Mouse (Mus musculus) liver, adult 2 months (tissue): ENCODE data around the gene Vim. TPM values are rescaled to one million over a fixed set of nuclear protein-coding genes. Genes with fewer than 3 reads are reported as not detected.

Experiments
- DNase-seq: peaks from one replicate; pipeline ENCODE4 v3.0.0-alpha.2; 2011; ENCODE audit warnings: low read depth, low spot score; ENCODE audit errors: extremely low read depth
- H3K27ac ChIP-seq: fragments of 200-500 bp; replicated peaks from 2 replicates; pipeline ENCODE4 v1.5.1; 2012; ENCODE audit warnings: low read depth, mild to moderate bottlenecking, control low read depth, inconsistent platforms, low read length; ENCODE audit not compliant: insufficient read depth
- H3K27me3 ChIP-seq: fragments of 200-500 bp; 2 replicates; pipeline ENCODE4 v1.6.1; 2012; ENCODE audit warnings: mild to moderate bottlenecking, moderate library complexity, low read length, inconsistent platforms; ENCODE audit not compliant: control insufficient read depth, insufficient read depth
- H3K36me3 ChIP-seq: fragments of 200-500 bp; 2 replicates; pipeline ENCODE4 v1.6.1; 2012; ENCODE audit warnings: low read length, inconsistent platforms; ENCODE audit not compliant: control insufficient read depth, insufficient read depth
- H3K4me1 ChIP-seq: fragments of 200-500 bp; 2 replicates; pipeline ENCODE4 v1.6.1; 2011; ENCODE audit warnings: low read length; ENCODE audit not compliant: control insufficient read depth, insufficient read depth
- H3K4me3 ChIP-seq: fragments of 200-500 bp; 2 replicates; pipeline ENCODE4 v1.5.1; 2011; ENCODE audit warnings: low read depth, mild to moderate bottlenecking, control low read depth, low read length, moderate library complexity; ENCODE audit not compliant: insufficient read depth
- H3K79me2 ChIP-seq: fragments of 200-500 bp; 2 replicates; pipeline ENCODE4 v1.6.1; 2012; ENCODE audit warnings: inconsistent platforms, mild to moderate bottlenecking, low read length, moderate library complexity; ENCODE audit not compliant: control insufficient read depth, insufficient read depth
- H3K9ac ChIP-seq: fragments of 200-500 bp; 2 replicates; pipeline ENCODE4 v1.6.1; 2012; ENCODE audit warnings: low read depth, mild to moderate bottlenecking, control low read depth, inconsistent platforms, low read length
- CTCF ChIP-seq: fragments of 200-500 bp; IDR thresholded peaks from 2 replicates; pipeline ENCODE4 v1.5.1; 2011; ENCODE audit warnings: low read depth, low read length, control low read depth
- POLR2A ChIP-seq: fragments of 200-500 bp; IDR thresholded peaks from 2 replicates; pipeline ENCODE4 v1.6.1; 2011; ENCODE audit warnings: low read length, control low read depth; ENCODE audit not compliant: insufficient read depth; ENCODE audit errors: extremely low read depth
- WGBS: fragments of 180-500 bp; shearing (Covaris S2); methylation state at CpG from one replicate; pipeline ENCODE4 v1.1.7; 2018; 5-methylcytosine and 5-hydroxymethylcytosine counted together
- polyA plus RNA-seq: library from polyadenylated mRNA; depleted of rRNA; stranded (reverse); fragments of >200 nt; gene quantifications from 2 replicates; pipeline ENCODE4 v1.2.3, GENCODE M21; 2012
- total RNA-seq: library from RNA; depleted of rRNA; stranded (reverse); fragments of >200 nt; gene quantifications from 2 replicates; pipeline ENCODE4 v1.2.3, GENCODE M21; 2014

Gene Vim
- total and polyA plus RNA-seq, 2 experiments, result 18.4 to 34.6 TPM

GRCm38 (mm10) chr2:13536747-13537146, 37.0 kb upstream of the Vim start:
- Histone ChIP-seq H3K79me2 (no peaks in the 10 kb centered on the region), H3K4me1 (peaks cover 2% of the 10 kb centered on the region; the same call in 1 of the 2 replicates), H3K27me3 (no peaks in the 10 kb centered on the region), H3K4me3 (no peak overlapping the region), H3K36me3 (no peaks in the 10 kb centered on the region), H3K9ac (no peak overlapping the region), H3K27ac (no peak overlapping the region)
- TF ChIP-seq POLR2A (no peak), CTCF (peak; percentile 69)
- DNase-seq, result peak; percentile 76

DNA sequence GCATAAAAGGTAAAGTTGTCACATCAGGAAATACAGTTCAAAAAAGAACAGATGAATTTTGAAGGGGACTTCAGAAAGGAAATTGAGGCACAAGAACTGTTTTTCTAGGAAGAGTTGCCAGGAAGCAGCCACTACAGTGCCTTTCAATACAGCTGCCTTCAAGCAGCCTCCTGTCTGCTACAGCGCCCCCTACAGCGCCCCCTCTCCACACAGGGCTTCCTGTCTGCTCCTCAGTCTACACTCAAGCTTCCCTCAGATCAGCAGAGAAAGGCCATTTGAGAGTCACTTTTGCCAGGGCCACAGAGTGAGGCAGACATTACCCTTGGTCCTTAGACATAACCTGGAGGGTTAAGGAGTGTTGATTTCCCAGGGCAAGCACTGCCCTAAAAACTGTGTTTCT, 36.0 kb upstream of the Vim start:
- 47% methylated on average over 2 of the region's 2 CpGs for WGBS
- H3K27ac ChIP-seq, result 0 out of 2 replicates have a peak overlapping the region, but pooled peaks have one; percentile 2
- no peak for TF ChIP-seq POLR2A
- peak; percentile 70 for TF ChIP-seq CTCF
- no peaks in the 10 kb centered on the region for H3K36me3 ChIP-seq
- no peak overlapping the region for H3K9ac ChIP-seq
- DNase-seq, result peak; percentile 30
- H3K4me1 ChIP-seq, result peaks cover 2% of the 10 kb centered on the region; the same call in 1 of the 2 replicates
- H3K27me3 ChIP-seq, result no peaks in the 10 kb centered on the region
- H3K79me2 ChIP-seq, result no peaks in the 10 kb centered on the region
- no peak overlapping the region for H3K4me3 ChIP-seq

GRCm38 (mm10) chr2:13538258-13538657, 35.5 kb upstream of the Vim start:
- no peak overlapping the region for H3K9ac ChIP-seq
- H3K27me3 ChIP-seq, result no peaks in the 10 kb centered on the region
- no peaks in the 10 kb centered on the region for H3K36me3 ChIP-seq
- peak; percentile 48 for DNase-seq
- H3K4me1 ChIP-seq, result peaks cover 2% of the 10 kb centered on the region; the same call in 1 of the 2 replicates
- 0 out of 2 replicates have a peak overlapping the region, but pooled peaks have one; percentile 2 for H3K27ac ChIP-seq
- no peaks in the 10 kb centered on the region for H3K79me2 ChIP-seq
- 84% methylated on average over 2 of the region's 2 CpGs for WGBS
- TF ChIP-seq CTCF, result no peak
- TF ChIP-seq POLR2A, result no peak
- no peak overlapping the region for H3K4me3 ChIP-seq

GRCm38 (mm10) chr2:13538704-13539377, 34.9 kb upstream of the Vim start:
- no peak overlapping the region for H3K27ac ChIP-seq

GRCm38 (mm10) chr2:13539860-13540259, 33.9 kb upstream of the Vim start:
- Histone ChIP-seq H3K4me3 (no peak overlapping the region), H3K9ac (no peak overlapping the region), H3K27me3 (no peaks in the 10 kb centered on the region), H3K27ac (no peak overlapping the region), H3K4me1 (peaks cover 2% of the 10 kb centered on the region; the same call in 1 of the 2 replicates), H3K36me3 (no peaks in the 10 kb centered on the region), H3K79me2 (no peaks in the 10 kb centered on the region)
- TF ChIP-seq CTCF (no peak), POLR2A (no peak)
- no peak for DNase-seq
- WGBS, result 95% methylated on average over 1 of the region's 1 CpGs

More at GRCm38 (mm10) chr2:13538704-13539377, 34.9 kb upstream of the Vim start:
- H3K36me3 ChIP-seq, result no peaks in the 10 kb centered on the region
- no peak overlapping the region for H3K4me3 ChIP-seq
- H3K27me3 ChIP-seq, result no peaks in the 10 kb centered on the region
- H3K79me2 ChIP-seq, result no peaks in the 10 kb centered on the region
- TF ChIP-seq POLR2A, result no peak
- no peak for TF ChIP-seq CTCF
- WGBS, result 83% methylated on average over 6 of the region's 6 CpGs
- DNase-seq, result no peak
- H3K9ac ChIP-seq, result no peak overlapping the region
- H3K4me1 ChIP-seq, result peaks cover 2% of the 10 kb centered on the region; the same call in 1 of the 2 replicates

GRCm38 (mm10) chr2:13543519-13544124, 30.1 kb upstream of the Vim start:
- TF ChIP-seq CTCF, result no peak
- TF ChIP-seq POLR2A, result no peak
- H3K4me3 ChIP-seq, result peak overlapping the region; percentile 73
- no peaks in the 10 kb centered on the region for H3K36me3 ChIP-seq
- DNase-seq, result peak; percentile 51
- no peaks in the 10 kb centered on the region for H3K79me2 ChIP-seq
- WGBS, result 5% methylated on average over 8 of the region's 8 CpGs
- no peaks in the 10 kb centered on the region for H3K27me3 ChIP-seq
- no peaks in the 10 kb centered on the region; the same call in 1 of the 2 replicates for H3K4me1 ChIP-seq
- peak overlapping the region; percentile 63 for H3K27ac ChIP-seq
- peak overlapping the region; percentile 68 for H3K9ac ChIP-seq
